Mouse (Mus musculus): ENCODE measurements at regions not wholly inside any gene's neighbourhood (a gene's known extent, or its start where the extent isn't known, plus 50 kb on each side); places are given as distances from the start of the nearest gene placed in this dataset.
A peak's percentile ranks its signal among the peaks of the same experiment; 100 is the strongest.

- Histone ChIP-seq H3K9me3 (ENCODE audit: control insufficient read depth, low read length) (no peaks in the 10 kb centered on the region), H3K4me2 (ENCODE audit: low read depth) (no peak overlapping the region), H3K27me3 (ENCODE audit: control insufficient read depth, insufficient read depth, low read length) (no peaks in the 10 kb centered on the region), H3K27ac (ENCODE audit: low read depth, low read length) (no peak overlapping the region), H3K4me3 (ENCODE audit: low read depth, low read length) (no peak overlapping the region), H3K4me1 (ENCODE audit: control insufficient read depth, insufficient read depth, low read length) (no peaks in the 10 kb centered on the region), H3K36me3 (ENCODE audit: control insufficient read depth, insufficient read depth, low read length) (no peaks in the 10 kb centered on the region), H3K9ac (ENCODE audit: low read length) (no peak overlapping the region)
- ATAC-seq (ENCODE audit: insufficient read depth, low FRiP score, low TSS enrichment): no peak
- WGBS: 92% methylated on average over 7 of the region's 7 CpGs
- no peak for DNase-seq (ENCODE audit: low spot score)
Measured at GRCm38 (mm10) chr3:143674446-143674845, 530.6 kb downstream of the Lmo4 start.

- no peak overlapping the region for H3K4me3 ChIP-seq (ENCODE audit: low read depth, low read length)
- DNase-seq (ENCODE audit: low spot score) (no peak), ATAC-seq (ENCODE audit: insufficient read depth, low FRiP score, low TSS enrichment) (no peak)
- H3K27me3 ChIP-seq (ENCODE audit: control insufficient read depth, insufficient read depth, low read length): no peaks in the 10 kb centered on the region
- no peak overlapping the region for H3K27ac ChIP-seq (ENCODE audit: low read depth, low read length)
- H3K9me3 ChIP-seq (ENCODE audit: control insufficient read depth, low read length): no peaks in the 10 kb centered on the region
- 81% methylated on average over 5 of the region's 5 CpGs for WGBS
- H3K4me2 ChIP-seq (ENCODE audit: low read depth): no peak overlapping the region
- no peaks in the 10 kb centered on the region for H3K36me3 ChIP-seq (ENCODE audit: control insufficient read depth, insufficient read depth, low read length)
- H3K4me1 ChIP-seq (ENCODE audit: control insufficient read depth, insufficient read depth, low read length): no peaks in the 10 kb centered on the region
- H3K9ac ChIP-seq (ENCODE audit: low read length): no peak overlapping the region
Measured at GRCm38 (mm10) chr3:143662041-143662685, 542.9 kb downstream of the Lmo4 start.

- ATAC-seq (ENCODE audit: insufficient read depth, low FRiP score, low TSS enrichment): no peak
- no peaks in the 10 kb centered on the region for H3K36me3 ChIP-seq (ENCODE audit: control insufficient read depth, insufficient read depth, low read length)
- WGBS: 81% methylated on average over 8 of the region's 8 CpGs
Measured at GRCm38 (mm10) chr3:143659421-143659978, 545.5 kb downstream of the Lmo4 start.

GRCm38 (mm10) chr3:143647237-143647636 lies 557.8 kb downstream of the Lmo4 start:
- H3K4me3 ChIP-seq (ENCODE audit: low read depth, low read length): no peak overlapping the region
- H3K9ac ChIP-seq (ENCODE audit: low read length): no peak overlapping the region
- no peaks in the 10 kb centered on the region for H3K4me1 ChIP-seq (ENCODE audit: control insufficient read depth, insufficient read depth, low read length)
- ATAC-seq (ENCODE audit: insufficient read depth, low FRiP score, low TSS enrichment) (no peak), DNase-seq (ENCODE audit: low spot score) (no peak)
- no peaks in the 10 kb centered on the region for H3K27me3 ChIP-seq (ENCODE audit: control insufficient read depth, insufficient read depth, low read length)
- H3K9me3 ChIP-seq (ENCODE audit: control insufficient read depth, low read length): no peaks in the 10 kb centered on the region
- H3K27ac ChIP-seq (ENCODE audit: low read depth, low read length): no peak overlapping the region
- H3K4me2 ChIP-seq (ENCODE audit: low read depth): no peak overlapping the region
- no peaks in the 10 kb centered on the region for H3K36me3 ChIP-seq (ENCODE audit: control insufficient read depth, insufficient read depth, low read length)
- WGBS: 88% methylated on average over 2 of the region's 2 CpGs

More at GRCm38 (mm10) chr3:143659421-143659978, 545.5 kb downstream of the Lmo4 start:
- Histone ChIP-seq H3K9ac (ENCODE audit: low read length) (no peak overlapping the region), H3K27ac (ENCODE audit: low read depth, low read length) (no peak overlapping the region), H3K4me1 (ENCODE audit: control insufficient read depth, insufficient read depth, low read length) (no peaks in the 10 kb centered on the region), H3K27me3 (ENCODE audit: control insufficient read depth, insufficient read depth, low read length) (no peaks in the 10 kb centered on the region), H3K4me2 (ENCODE audit: low read depth) (no peak overlapping the region), H3K9me3 (ENCODE audit: control insufficient read depth, low read length) (no peaks in the 10 kb centered on the region), H3K4me3 (ENCODE audit: low read depth, low read length) (no peak overlapping the region)
- no peak for DNase-seq (ENCODE audit: low spot score)

- Histone ChIP-seq H3K4me2 (ENCODE audit: low read depth) (no peak overlapping the region), H3K9me3 (ENCODE audit: control insufficient read depth, low read length) (no peaks in the 10 kb centered on the region), H3K27ac (ENCODE audit: low read depth, low read length) (no peak overlapping the region), H3K36me3 (ENCODE audit: control insufficient read depth, insufficient read depth, low read length) (no peaks in the 10 kb centered on the region), H3K4me1 (ENCODE audit: control insufficient read depth, insufficient read depth, low read length) (no peaks in the 10 kb centered on the region), H3K4me3 (ENCODE audit: low read depth, low read length) (no peak overlapping the region), H3K27me3 (ENCODE audit: control insufficient read depth, insufficient read depth, low read length) (no peaks in the 10 kb centered on the region), H3K9ac (ENCODE audit: low read length) (no peak overlapping the region)
- WGBS: 75% methylated on average over 7 of the region's 7 CpGs
- ATAC-seq (ENCODE audit: insufficient read depth, low FRiP score, low TSS enrichment) (no peak), DNase-seq (ENCODE audit: low spot score) (peak; percentile 10)
Measured at GRCm38 (mm10) chr3:143646836-143647235, 558.2 kb downstream of the Lmo4 start.

GRCm38 (mm10) chr3:143633036-143633435 lies 572.0 kb downstream of the Lmo4 start:
- 90% methylated on average over 2 of the region's 2 CpGs for WGBS
- Histone ChIP-seq H3K4me3 (ENCODE audit: low read depth, low read length) (no peak overlapping the region), H3K4me1 (ENCODE audit: control insufficient read depth, insufficient read depth, low read length) (no peaks in the 10 kb centered on the region), H3K27ac (ENCODE audit: low read depth, low read length) (no peak overlapping the region), H3K9ac (ENCODE audit: low read length) (no peak overlapping the region), H3K27me3 (ENCODE audit: control insufficient read depth, insufficient read depth, low read length) (no peaks in the 10 kb centered on the region), H3K36me3 (ENCODE audit: control insufficient read depth, insufficient read depth, low read length) (no peaks in the 10 kb centered on the region), H3K9me3 (ENCODE audit: control insufficient read depth, low read length) (no peaks in the 10 kb centered on the region), H3K4me2 (ENCODE audit: low read depth) (no peak overlapping the region)
- ATAC-seq (ENCODE audit: insufficient read depth, low FRiP score, low TSS enrichment) (no peak), DNase-seq (ENCODE audit: low spot score) (no peak)

GRCm38 (mm10) chr3:143631183-143631582 lies 573.8 kb downstream of the Lmo4 start:
- no peak overlapping the region for H3K4me2 ChIP-seq (ENCODE audit: low read depth)
- DNase-seq (ENCODE audit: low spot score): peak; percentile 10
- no peak overlapping the region for H3K9ac ChIP-seq (ENCODE audit: low read length)
- no peaks in the 10 kb centered on the region for H3K4me1 ChIP-seq (ENCODE audit: control insufficient read depth, insufficient read depth, low read length)
- no peak overlapping the region for H3K4me3 ChIP-seq (ENCODE audit: low read depth, low read length)
- H3K27ac ChIP-seq (ENCODE audit: low read depth, low read length): no peak overlapping the region
- 50% methylated on average over 10 of the region's 10 CpGs for WGBS
- no peak for ATAC-seq (ENCODE audit: insufficient read depth, low FRiP score, low TSS enrichment)
- H3K9me3 ChIP-seq (ENCODE audit: control insufficient read depth, low read length): no peaks in the 10 kb centered on the region
- no peaks in the 10 kb centered on the region for H3K36me3 ChIP-seq (ENCODE audit: control insufficient read depth, insufficient read depth, low read length)
- no peaks in the 10 kb centered on the region for H3K27me3 ChIP-seq (ENCODE audit: control insufficient read depth, insufficient read depth, low read length)

GRCm38 (mm10) chr3:143624906-143625305 lies 580.1 kb downstream of the Lmo4 start:
- ATAC-seq (ENCODE audit: insufficient read depth, low FRiP score, low TSS enrichment) (no peak), DNase-seq (ENCODE audit: low spot score) (no peak)
- H3K27me3 ChIP-seq (ENCODE audit: control insufficient read depth, insufficient read depth, low read length): no peaks in the 10 kb centered on the region
- H3K36me3 ChIP-seq (ENCODE audit: control insufficient read depth, insufficient read depth, low read length): no peaks in the 10 kb centered on the region
- no peaks in the 10 kb centered on the region for H3K9me3 ChIP-seq (ENCODE audit: control insufficient read depth, low read length)
- no peaks in the 10 kb centered on the region for H3K4me1 ChIP-seq (ENCODE audit: control insufficient read depth, insufficient read depth, low read length)
- H3K4me3 ChIP-seq (ENCODE audit: low read depth, low read length): no peak overlapping the region
- H3K9ac ChIP-seq (ENCODE audit: low read length): no peak overlapping the region
- no peak overlapping the region for H3K4me2 ChIP-seq (ENCODE audit: low read depth)
- H3K27ac ChIP-seq (ENCODE audit: low read depth, low read length): no peak overlapping the region
- 80% methylated on average over 3 of the region's 3 CpGs for WGBS

- Histone ChIP-seq H3K4me2 (ENCODE audit: low read depth) (no peak overlapping the region), H3K27ac (ENCODE audit: low read depth, low read length) (no peak overlapping the region), H3K36me3 (ENCODE audit: control insufficient read depth, insufficient read depth, low read length) (no peaks in the 10 kb centered on the region), H3K4me3 (ENCODE audit: low read depth, low read length) (no peak overlapping the region), H3K4me1 (ENCODE audit: control insufficient read depth, insufficient read depth, low read length) (no peaks in the 10 kb centered on the region), H3K9ac (ENCODE audit: low read length) (no peak overlapping the region), H3K9me3 (ENCODE audit: control insufficient read depth, low read length) (no peaks in the 10 kb centered on the region), H3K27me3 (ENCODE audit: control insufficient read depth, insufficient read depth, low read length) (no peaks in the 10 kb centered on the region)
- ATAC-seq (ENCODE audit: insufficient read depth, low FRiP score, low TSS enrichment): no peak
- 77% methylated on average over 3 of the region's 3 CpGs for WGBS
- no peak for DNase-seq (ENCODE audit: low spot score)
Measured at GRCm38 (mm10) chr3:143622275-143622674, 582.7 kb downstream of the Lmo4 start.
